Mouse (Mus musculus) brain, embryonic 14.5 days (tissue): ENCODE data around the gene Gclm.
"Not testable (repeated sequence)": the region's sequence is repeated elsewhere in the genome, so short reads cannot be mapped to it uniquely, and the experiment has no call there.

ENCODE experiments used
- CTCF ChIP-seq: fragments of 200-500 bp; IDR thresholded peaks from 2 replicates; pipeline ENCODE4 v1.5.1; 2012; ENCODE audit warnings: inconsistent platforms, mild to moderate bottlenecking, moderate library complexity, borderline replicate concordance; ENCODE audit not compliant: insufficient read depth, insufficient read length; ENCODE audit errors: extremely low read depth
- POLR2A ChIP-seq: fragments of 200-500 bp; IDR thresholded peaks from 2 replicates; pipeline ENCODE4 v1.6.1; 2012; ENCODE audit warnings: mild to moderate bottlenecking, inconsistent platforms, borderline replicate concordance; ENCODE audit not compliant: poor library complexity, insufficient read depth, insufficient read length, severe bottlenecking; ENCODE audit errors: extremely low read depth

DNA sequence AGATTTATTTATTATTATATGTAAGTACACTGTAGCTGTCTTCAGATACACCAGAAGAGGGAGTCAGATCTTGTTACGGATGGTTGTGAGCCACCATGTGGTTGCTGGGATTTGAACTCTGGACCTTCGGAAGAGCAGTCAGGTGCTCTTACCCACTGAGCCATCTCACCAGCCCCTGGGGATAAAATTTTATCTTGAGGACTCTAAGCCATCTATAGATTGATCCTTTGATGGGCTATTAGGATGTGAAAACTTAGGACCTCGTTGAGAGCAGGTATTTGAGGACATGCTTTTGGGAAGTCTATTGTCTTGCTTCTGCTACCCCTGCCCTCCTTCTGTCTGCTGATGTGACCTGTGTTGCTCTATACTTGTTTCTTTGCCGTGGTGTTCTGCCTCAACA lies 44.0 kb downstream of the Gclm start:
- TF ChIP-seq CTCF, POLR2A: not testable (repeated sequence)
